Mouse (Mus musculus) forelimb bud, embryonic 11.5 days (tissue): ENCODE measurements around the gene Tsfm.
A peak's percentile ranks its signal among the peaks of the same experiment; 100 is the strongest.

ENCODE experiments used
- DNase-seq: peaks from one replicate; pipeline ENCODE4 v3.0.0-alpha.2; 2012; ENCODE audit warnings: low read depth, low spot score

Tsfm gene

GRCm38 (mm10) chr10:126987183-126988118 is 43.2 kb downstream of the Tsfm start:
- no peak for DNase-seq

GRCm38 (mm10) chr10:126986541-126986961 is 44.1 kb downstream of the Tsfm start:
- DNase-seq = no peak

- no peak for DNase-seq
Measured at GRCm38 (mm10) chr10:126985579-126985978, 45.1 kb downstream of the Tsfm start.

- DNase-seq = no peak
Measured at GRCm38 (mm10) chr10:126985127-126985526, 45.5 kb downstream of the Tsfm start.

GRCm38 (mm10) chr10:126984189-126985004 is 46.2 kb downstream of the Tsfm start:
- DNase-seq = no peak

GRCm38 (mm10) chr10:126983193-126983725 is 47.4 kb downstream of the Tsfm start:
- no peak for DNase-seq

- no peak for DNase-seq
Measured at GRCm38 (mm10) chr10:126981746-126982145, 48.9 kb downstream of the Tsfm start.

- DNase-seq = no peak
Measured at GRCm38 (mm10) chr10:126980933-126981530, 49.6 kb downstream of the Tsfm start.

GRCm38 (mm10) chr10:126980221-126980932 is 50.3 kb downstream of the Tsfm start:
- DNase-seq = peak; percentile 62

GRCm38 (mm10) chr10:126979636-126980151 is 50.9 kb downstream of the Tsfm start:
- no peak for DNase-seq

GRCm38 (mm10) chr10:126979121-126979635 is 51.5 kb downstream of the Tsfm start:
- no peak for DNase-seq

- DNase-seq = peak; percentile 99
Measured at GRCm38 (mm10) chr10:126978277-126978994, 52.2 kb downstream of the Tsfm start, which contains the start of gene Ctdsp2. TSS of gene Ctdsp2 (plus strand) at chr10:126978717.

GRCm38 (mm10) chr10:126977076-126977475 is 53.6 kb downstream of the Tsfm start:
- DNase-seq = no peak

- no peak for DNase-seq
Measured at GRCm38 (mm10) chr10:126975706-126976105, 54.9 kb downstream of the Tsfm start.

- no peak for DNase-seq
Measured at GRCm38 (mm10) chr10:126972988-126973387, 57.7 kb downstream of the Tsfm start.

- peak; percentile 85 for DNase-seq
Measured at GRCm38 (mm10) chr10:126972051-126972725, 58.5 kb downstream of the Tsfm start.

- no peak for DNase-seq
Measured at GRCm38 (mm10) chr10:126971363-126972050, 59.1 kb downstream of the Tsfm start.

GRCm38 (mm10) chr10:126963821-126964220 is 66.8 kb downstream of the Tsfm start:
- no peak for DNase-seq

GRCm38 (mm10) chr10:126962966-126963330 is 67.7 kb downstream of the Tsfm start:
- DNase-seq = no peak
